Mouse (Mus musculus): ENCODE results near the gene Tent5b.

Tent5b gene

GRCm38 (mm10) chr4:133471135-133471821 lies 8.7 kb upstream of the Tent5b start:
- no peak for DNase-seq (ENCODE audit: low spot score in 2 of 2)

- DNase-seq (ENCODE audit: low spot score in 2 of 2) = no peak
These were observed 6.1 kb upstream of the Tent5b start for GRCm38 (mm10) chr4:133473833-133474232.

GRCm38 (mm10) chr4:133480185-133480537 lies 229 bp downstream of the Tent5b start:
- no peak for DNase-seq (ENCODE audit: low spot score in 2 of 2)

- DNase-seq (ENCODE audit: low spot score in 2 of 2) = no peak
These were observed 822 bp downstream of the Tent5b start for GRCm38 (mm10) chr4:133480754-133481153.

GRCm38 (mm10) chr4:133481488-133481887 lies 1.6 kb downstream of the Tent5b start:
- DNase-seq (ENCODE audit: low spot score in 2 of 2) = no peak

- DNase-seq (ENCODE audit: low spot score in 2 of 2) = no peak
These were observed 2.5 kb downstream of the Tent5b start for GRCm38 (mm10) chr4:133482479-133482878.

GRCm38 (mm10) chr4:133484266-133485025 lies 4.5 kb downstream of the Tent5b start:
- DNase-seq (ENCODE audit: low spot score in 2 of 2) = no peak

GRCm38 (mm10) chr4:133485691-133486425 lies 5.9 kb downstream of the Tent5b start:
- no peak for DNase-seq (ENCODE audit: low spot score in 2 of 2)

- no peak for DNase-seq (ENCODE audit: low spot score in 2 of 2)
These were observed 6.9 kb downstream of the Tent5b start for GRCm38 (mm10) chr4:133486673-133487357.

GRCm38 (mm10) chr4:133488619-133489392 lies 8.9 kb downstream of the Tent5b start:
- DNase-seq (ENCODE audit: low spot score in 2 of 2) = no peak

GRCm38 (mm10) chr4:133489489-133490245 lies 9.7 kb downstream of the Tent5b start:
- DNase-seq (ENCODE audit: low spot score in 2 of 2) = no peak

GRCm38 (mm10) chr4:133491800-133492199 lies 11.9 kb downstream of the Tent5b start:
- no peak for DNase-seq (ENCODE audit: low spot score in 2 of 2)

GRCm38 (mm10) chr4:133493895-133494294 lies 14.0 kb downstream of the Tent5b start:
- no peak for DNase-seq (ENCODE audit: low spot score in 2 of 2)

- DNase-seq (ENCODE audit: low spot score in 2 of 2) = peak; percentile 56 to 63
These were observed 14.5 kb downstream of the Tent5b start for GRCm38 (mm10) chr4:133494432-133494831.

- no peak for DNase-seq (ENCODE audit: low spot score in 2 of 2)
These were observed 14.9 kb downstream of the Tent5b start for GRCm38 (mm10) chr4:133494867-133495266.

- no peak for DNase-seq (ENCODE audit: low spot score in 2 of 2)
These were observed 15.8 kb downstream of the Tent5b start for GRCm38 (mm10) chr4:133495711-133496110.

- no peak for DNase-seq (ENCODE audit: low spot score in 2 of 2)
These were observed 17.0 kb downstream of the Tent5b start for GRCm38 (mm10) chr4:133496738-133497445.

GRCm38 (mm10) chr4:133497461-133498159 lies 17.7 kb downstream of the Tent5b start:
- DNase-seq (ENCODE audit: low spot score in 2 of 2) = no peak

- peak; percentile 89 to 92 for DNase-seq (ENCODE audit: low spot score in 2 of 2)
These were observed 18.3 kb downstream of the Tent5b start, which contains the start of gene Trnp1 for GRCm38 (mm10) chr4:133498160-133498724. Gene Trnp1, minus strand, starts transcription at chr4:133498550.
